Mouse (Mus musculus) hindbrain, embryonic 13.5 days (tissue): ENCODE measurements around the gene A830031A19Rik. TPM values are rescaled to one million over a fixed set of nuclear protein-coding genes. Genes with fewer than 3 reads are reported as not detected.

Experiments used
- ATAC-seq: fragments of 200-750 bp; cut with Nextera tagmentation; 2 replicates; pipeline ENCODE4 v1.8.0; 2017; ENCODE audit warnings: moderate TSS enrichment; ENCODE audit not compliant: low FRiP score
- H3K27ac ChIP-seq: fragments of 300-500 bp; sonication (generic); 2 replicates; pipeline ENCODE4 v1.5.1; 2015; ENCODE audit warnings: inconsistent platforms, mild to moderate bottlenecking, moderate library complexity
- H3K27me3 ChIP-seq: fragments of 300-500 bp; sonication (generic); 2 replicates; pipeline ENCODE4 v1.6.1; 2015; ENCODE audit warnings: mild to moderate bottlenecking, inconsistent platforms
- H3K36me3 ChIP-seq: fragments of 300-500 bp; sonication (generic); 2 replicates; pipeline ENCODE4 v1.6.1; 2015; ENCODE audit warnings: mild to moderate bottlenecking, inconsistent platforms
- H3K4me1 ChIP-seq: fragments of 300-500 bp; sonication (generic); replicated peaks from 2 replicates; pipeline ENCODE4 v1.6.1; 2015; ENCODE audit warnings: inconsistent platforms
- H3K4me2 ChIP-seq: fragments of 300-500 bp; sonication (generic); 2 replicates; pipeline ENCODE4 v1.6.1; 2015; ENCODE audit warnings: inconsistent platforms, mild to moderate bottlenecking, moderate library complexity
- H3K4me3 ChIP-seq: fragments of 300-500 bp; sonication (generic); 2 replicates; pipeline ENCODE4 v1.5.1; 2015; ENCODE audit warnings: mild to moderate bottlenecking, inconsistent platforms
- H3K9ac ChIP-seq: fragments of 300-500 bp; sonication (generic); 2 replicates; pipeline ENCODE4 v1.6.1; 2015; ENCODE audit warnings: mild to moderate bottlenecking, inconsistent platforms
- H3K9me3 ChIP-seq: fragments of 300-500 bp; sonication (generic); 2 replicates; pipeline ENCODE4 v1.6.1; 2016; ENCODE audit warnings: inconsistent platforms
- WGBS: fragments of 180-500 bp; shearing (Covaris S2); methylation state at CpG from one replicate; pipeline ENCODE4 v1.1.7; 2015; 5-methylcytosine and 5-hydroxymethylcytosine counted together
- polyA plus RNA-seq: library from polyadenylated mRNA; unstranded; fragments of >200 nt; fragmentation: Nextera tagmentation; extraction: Ambion mirVana; gene quantifications from 2 replicates; pipeline ENCODE4 v1.2.1, GENCODE M21; 2015

The A830031A19Rik gene
- polyA plus RNA-seq, 1 experiment from 2014 or later: 0.23 TPM

DNA sequence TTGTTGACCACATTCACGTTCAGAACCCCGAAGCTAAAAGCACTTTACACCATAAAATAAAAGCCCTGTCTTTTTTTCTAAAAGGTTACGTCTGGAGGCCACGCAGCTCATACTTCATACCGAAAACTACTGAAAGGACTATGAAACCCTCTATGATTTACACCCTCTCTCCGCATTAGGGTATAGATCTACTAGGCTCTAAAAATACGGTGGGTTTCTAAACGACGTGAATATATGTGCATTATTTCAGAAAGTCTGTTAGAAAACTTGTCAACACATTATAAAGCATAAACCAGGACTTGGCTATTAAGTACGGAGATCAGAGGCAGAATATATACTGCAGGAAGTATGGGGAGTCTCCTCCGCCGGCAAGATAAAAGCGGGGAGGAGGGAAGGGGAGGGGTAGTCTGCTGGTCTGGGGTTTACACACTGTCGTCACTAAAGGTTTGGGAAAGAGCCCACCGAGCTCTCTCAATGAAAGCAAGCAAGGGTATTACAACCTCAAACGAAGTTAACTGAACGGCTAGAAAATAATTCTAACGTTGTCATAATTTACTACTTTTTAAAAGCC lies 748 bp downstream of the A830031A19Rik start:
- under 1% methylated on average over 18 of the region's 18 CpGs for WGBS

GRCm38 (mm10) chr11:24065313-24065712 lies 9.5 kb downstream of the A830031A19Rik start:
- WGBS: 43% methylated on average over 4 of the region's 4 CpGs
- no peak overlapping the region for H3K9ac ChIP-seq
- H3K27me3 ChIP-seq: no peaks in the 10 kb centered on the region

More for the DNA sequence above, 748 bp downstream of the A830031A19Rik start:
- H3K27me3 ChIP-seq: no peaks in the 10 kb centered on the region
- H3K4me3 ChIP-seq: peak overlapping the region; percentile 86
- no peak for ATAC-seq
- peak overlapping the region; percentile 99 for H3K9ac ChIP-seq
- peak overlapping the region; percentile 44 for H3K27ac ChIP-seq
- no peaks in the 10 kb centered on the region for H3K36me3 ChIP-seq
- peaks cover 24% of the 10 kb centered on the region for H3K4me1 ChIP-seq
- H3K9me3 ChIP-seq: no peaks in the 10 kb centered on the region
- H3K4me2 ChIP-seq: peak overlapping the region; percentile 99

GRCm38 (mm10) chr11:24064221-24064620 lies 10.6 kb downstream of the A830031A19Rik start:
- no peak overlapping the region for H3K9ac ChIP-seq
- H3K4me2 ChIP-seq: no peak overlapping the region
- peaks cover 37% of the 10 kb centered on the region for H3K4me1 ChIP-seq
- H3K9me3 ChIP-seq: no peaks in the 10 kb centered on the region
- no peaks in the 10 kb centered on the region for H3K36me3 ChIP-seq
- H3K27ac ChIP-seq: peak overlapping the region; percentile 32; the same call in 1 of the 2 replicates
- 75% methylated on average over 6 of the region's 6 CpGs for WGBS
- ATAC-seq: no peak
- no peaks in the 10 kb centered on the region for H3K27me3 ChIP-seq
- no peak overlapping the region for H3K4me3 ChIP-seq

More at GRCm38 (mm10) chr11:24065313-24065712, 9.5 kb downstream of the A830031A19Rik start:
- H3K4me3 ChIP-seq: no peak overlapping the region
- H3K4me1 ChIP-seq: peaks cover 35% of the 10 kb centered on the region
- H3K4me2 ChIP-seq: no peak overlapping the region
- peak overlapping the region; percentile 55; the same call in 1 of the 2 replicates for H3K27ac ChIP-seq
- H3K9me3 ChIP-seq: no peaks in the 10 kb centered on the region
- 0 out of 2 replicates have a peak, but pooled peaks have one; percentile 53 for ATAC-seq
- no peaks in the 10 kb centered on the region for H3K36me3 ChIP-seq

DNA sequence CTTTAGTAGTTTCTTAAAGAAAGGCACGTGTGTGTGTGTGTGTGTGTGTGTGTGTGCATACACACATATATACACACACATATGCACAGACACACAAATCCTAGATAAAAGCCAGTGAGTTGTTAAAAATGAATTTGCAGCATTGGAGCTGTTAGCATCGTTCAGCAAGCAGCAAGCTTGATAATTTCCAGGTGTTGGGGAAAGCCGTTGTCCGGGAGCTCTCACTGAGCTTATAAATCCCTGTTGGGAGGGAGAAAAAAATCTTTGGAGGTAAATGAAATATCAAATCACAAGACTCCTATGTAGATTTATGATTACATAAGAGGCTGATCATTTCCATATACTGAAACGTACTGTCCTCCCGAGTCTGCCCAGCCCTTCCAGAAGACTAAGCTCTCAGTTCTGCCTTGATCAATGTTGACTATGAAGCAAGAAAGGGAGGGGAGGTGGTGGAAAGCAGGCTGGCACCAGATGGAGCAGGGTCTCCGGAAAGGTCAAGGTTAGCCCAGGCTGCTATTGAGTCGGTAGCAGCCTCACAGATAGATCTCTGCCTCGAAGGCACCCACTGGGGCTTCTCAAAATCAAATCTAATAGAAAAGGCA lies 12.3 kb downstream of the A830031A19Rik start:
- Histone ChIP-seq H3K4me2 (peak overlapping the region; percentile 65), H3K27me3 (no peaks in the 10 kb centered on the region; the same call in 1 of the 2 replicates), H3K9ac (no peak overlapping the region), H3K36me3 (no peaks in the 10 kb centered on the region), H3K4me3 (no peak overlapping the region), H3K27ac (peak overlapping the region; percentile 81; the same call in 1 of the 2 replicates), H3K4me1 (peaks cover 37% of the 10 kb centered on the region), H3K9me3 (no peaks in the 10 kb centered on the region)
- WGBS: 24% methylated on average over 9 of the region's 9 CpGs
- 0 out of 2 replicates have a peak, but pooled peaks have one; percentile 21 for ATAC-seq

DNA sequence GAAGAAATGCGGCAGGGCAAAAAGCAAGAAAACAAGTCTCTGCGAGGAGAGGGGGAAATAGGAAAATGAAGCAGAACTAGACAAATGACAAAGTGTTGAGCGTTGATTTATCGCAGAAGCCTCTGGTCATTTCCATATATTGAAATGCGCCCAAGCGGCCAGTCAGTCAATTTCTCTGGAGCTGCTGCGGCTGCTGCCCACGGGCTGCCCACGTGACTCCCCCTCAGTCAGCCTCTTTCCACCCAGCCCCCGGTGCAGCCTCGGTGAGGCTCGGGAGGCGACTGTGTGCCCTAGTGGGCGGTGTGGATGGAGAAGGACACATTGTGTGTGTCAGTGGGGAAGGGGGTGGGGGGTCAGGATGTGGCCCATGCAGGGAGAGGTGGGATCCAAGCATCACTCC lies 13.0 kb downstream of the A830031A19Rik start:
- H3K9ac ChIP-seq: peak overlapping the region; percentile 64
- no peaks in the 10 kb centered on the region; the same call in 1 of the 2 replicates for H3K27me3 ChIP-seq
- no peaks in the 10 kb centered on the region for H3K9me3 ChIP-seq
- peak overlapping the region; percentile 81 for H3K27ac ChIP-seq
- peak overlapping the region; percentile 36 for H3K4me3 ChIP-seq
- peak overlapping the region; percentile 65 for H3K4me2 ChIP-seq
- H3K36me3 ChIP-seq: no peaks in the 10 kb centered on the region
- peaks cover 37% of the 10 kb centered on the region for H3K4me1 ChIP-seq
- WGBS: 2% methylated on average over 14 of the region's 14 CpGs
- ATAC-seq: peak; percentile 82

DNA sequence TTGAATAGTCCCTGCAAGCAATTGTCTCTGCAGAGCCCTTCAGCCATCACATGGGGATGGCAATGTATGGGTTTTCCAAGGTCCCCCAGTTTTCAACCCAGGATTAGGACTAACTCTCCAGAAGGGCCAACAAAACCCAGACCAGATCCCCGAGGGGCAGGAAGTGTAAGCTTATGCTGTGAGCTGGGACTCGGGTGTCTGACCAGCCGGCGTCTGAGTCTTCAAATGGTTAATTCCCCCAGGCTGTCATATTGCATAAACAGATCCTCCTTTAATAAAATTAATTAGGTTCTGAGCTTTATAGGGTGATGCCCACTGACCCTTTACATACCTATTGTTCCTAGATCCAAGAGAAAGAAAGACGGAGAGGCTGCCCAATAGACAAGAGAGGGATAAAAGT lies 14.4 kb downstream of the A830031A19Rik start:
- H3K4me2 ChIP-seq: peak overlapping the region; percentile 58
- H3K4me1 ChIP-seq: peaks cover 36% of the 10 kb centered on the region
- no peaks in the 10 kb centered on the region for H3K36me3 ChIP-seq
- no peak for ATAC-seq
- no peaks in the 10 kb centered on the region; the same call in 1 of the 2 replicates for H3K27me3 ChIP-seq
- H3K27ac ChIP-seq: no peak overlapping the region
- peak overlapping the region; percentile 31 for H3K4me3 ChIP-seq
- H3K9me3 ChIP-seq: no peaks in the 10 kb centered on the region
- 5% methylated on average over 5 of the region's 5 CpGs for WGBS
- H3K9ac ChIP-seq: peak overlapping the region; percentile 63

DNA sequence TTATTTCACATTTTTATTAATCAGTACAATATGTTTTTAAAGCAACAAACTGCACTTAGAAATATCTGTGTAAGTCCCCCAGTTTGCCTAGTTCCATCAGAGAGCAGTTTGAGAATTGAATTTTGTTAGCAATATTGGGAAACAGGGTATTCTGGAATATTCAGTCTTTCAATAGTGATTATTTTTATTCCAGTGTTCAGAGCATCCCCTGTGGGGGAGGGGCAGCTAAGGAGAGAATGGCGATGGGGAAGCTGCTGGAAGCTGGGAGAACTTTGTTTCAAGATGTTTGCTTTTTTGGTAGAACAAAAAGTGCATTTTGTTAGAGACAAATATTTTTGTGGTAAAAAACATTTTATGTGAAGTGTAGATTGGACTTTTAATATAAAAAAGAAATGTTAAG lies 15.7 kb downstream of the A830031A19Rik start:
- Histone ChIP-seq H3K27ac (no peak overlapping the region), H3K36me3 (no peaks in the 10 kb centered on the region), H3K4me1 (peaks cover 30% of the 10 kb centered on the region), H3K9me3 (no peaks in the 10 kb centered on the region), H3K4me2 (no peak overlapping the region), H3K4me3 (no peak overlapping the region), H3K27me3 (no peaks in the 10 kb centered on the region; the same call in 1 of the 2 replicates), H3K9ac (no peak overlapping the region)
- 7% methylated on average over 1 of the region's 1 CpGs for WGBS
- ATAC-seq: no peak

GRCm38 (mm10) chr11:24052882-24053281 lies 22.0 kb downstream of the A830031A19Rik start:
- no peaks in the 10 kb centered on the region for H3K9me3 ChIP-seq
- H3K9ac ChIP-seq: no peak overlapping the region
- H3K4me3 ChIP-seq: no peak overlapping the region
- H3K4me2 ChIP-seq: no peak overlapping the region
- no peak overlapping the region for H3K27ac ChIP-seq
- H3K36me3 ChIP-seq: no peaks in the 10 kb centered on the region
- H3K27me3 ChIP-seq: no peaks in the 10 kb centered on the region; the same call in 1 of the 2 replicates
- peaks cover 7% of the 10 kb centered on the region for H3K4me1 ChIP-seq
- 58% methylated on average over 6 of the region's 6 CpGs for WGBS
- no peak for ATAC-seq

GRCm38 (mm10) chr11:24050032-24050757 lies 24.7 kb downstream of the A830031A19Rik start:
- Histone ChIP-seq H3K4me2 (no peak overlapping the region; the same call in 1 of the 2 replicates), H3K4me1 (peaks cover 7% of the 10 kb centered on the region), H3K36me3 (no peaks in the 10 kb centered on the region), H3K27ac (no peak overlapping the region), H3K27me3 (no peaks in the 10 kb centered on the region), H3K9me3 (no peaks in the 10 kb centered on the region), H3K9ac (peak overlapping the region; percentile 80; the same call in 1 of the 2 replicates), H3K4me3 (no peak overlapping the region)
- no peak for ATAC-seq
- WGBS: 85% methylated on average over 11 of the region's 11 CpGs

DNA sequence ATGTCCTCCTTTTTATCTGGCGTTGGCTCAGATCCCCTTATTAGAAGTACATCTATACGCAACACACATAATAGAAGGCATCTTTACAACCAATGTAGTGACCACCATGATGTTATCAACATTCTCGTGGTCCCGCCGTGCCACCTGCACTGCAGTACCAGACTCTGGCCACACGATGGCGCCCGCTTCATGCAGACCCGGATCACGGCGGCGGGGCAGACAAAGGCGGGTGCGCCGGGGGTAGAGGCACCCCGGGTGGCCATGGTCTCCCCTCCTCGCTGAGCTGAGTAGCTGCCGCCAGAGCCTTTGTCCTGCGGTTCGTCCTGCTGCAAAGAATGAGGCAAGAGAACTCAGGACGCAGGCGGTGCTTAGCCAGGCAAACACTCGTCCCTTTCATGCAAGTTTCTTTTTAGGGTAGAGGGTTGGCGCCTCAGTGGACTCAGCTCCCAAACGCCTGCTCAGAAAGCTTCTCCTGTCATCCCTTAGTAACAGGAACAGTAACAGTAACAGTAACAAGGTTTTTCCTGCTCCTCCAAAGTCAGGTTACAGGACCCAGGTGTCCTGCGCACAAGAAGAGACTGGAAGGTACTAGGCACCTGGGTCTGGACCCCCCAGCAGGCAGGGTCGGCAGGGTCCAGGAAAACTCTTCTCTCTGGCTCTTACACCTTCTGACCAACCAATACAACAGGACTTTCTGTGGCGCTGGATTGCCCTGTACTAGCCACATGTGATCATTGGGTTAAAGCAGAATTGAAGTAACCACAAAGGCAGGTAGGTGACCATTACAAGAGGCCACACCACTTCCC lies 25.4 kb downstream of the A830031A19Rik start:
- peak overlapping the region; percentile 80 for H3K9ac ChIP-seq
- H3K4me2 ChIP-seq: peak overlapping the region; percentile 65
- 4% methylated on average over 27 of the region's 28 CpGs for whole genome bisulfite sequencing
- H3K9me3 ChIP-seq: no peaks in the 10 kb centered on the region
- H3K27ac ChIP-seq: peak overlapping the region; percentile 82
- H3K36me3 ChIP-seq: no peaks in the 10 kb centered on the region
- H3K4me1 ChIP-seq: peaks cover 7% of the 10 kb centered on the region
- H3K4me3 ChIP-seq: peak overlapping the region; percentile 48
- H3K27me3 ChIP-seq: no peaks in the 10 kb centered on the region
- ATAC-seq: peak; percentile 89

DNA sequence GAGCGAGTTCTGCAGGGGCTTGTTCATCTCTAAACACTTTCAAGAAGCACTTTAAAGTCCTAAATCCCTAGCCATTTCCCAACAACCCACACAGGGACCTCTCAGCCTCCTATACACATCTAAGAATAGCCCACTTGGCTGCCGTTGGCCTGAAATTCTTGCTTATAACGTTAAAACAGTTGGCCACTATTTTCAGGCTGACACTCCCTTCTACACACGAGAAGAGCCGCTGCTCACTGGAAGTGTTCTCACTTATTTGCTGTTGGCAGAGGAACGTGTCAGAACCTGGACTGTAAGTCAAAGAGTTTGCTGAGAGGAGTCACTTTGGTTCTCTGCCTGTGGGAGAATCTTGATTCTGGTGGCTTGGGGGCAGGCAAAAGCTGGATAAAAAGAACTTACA lies 30.8 kb downstream of the A830031A19Rik start:
- 87% methylated on average over 6 of the region's 6 CpGs for WGBS
- H3K4me3 ChIP-seq: no peak overlapping the region
- H3K27me3 ChIP-seq: no peaks in the 10 kb centered on the region
- no peak overlapping the region for H3K4me2 ChIP-seq
- ATAC-seq: no peak
- H3K9ac ChIP-seq: no peak overlapping the region
- no peaks in the 10 kb centered on the region for H3K9me3 ChIP-seq
- no peaks in the 10 kb centered on the region for H3K4me1 ChIP-seq
- no peak overlapping the region for H3K27ac ChIP-seq
- H3K36me3 ChIP-seq: no peaks in the 10 kb centered on the region
